Mouse (Mus musculus) left cerebral cortex, adult 9 months (tissue): ENCODE measurements around the gene Golga4.

Source experiments
- DNase-seq, 2 experiments: peaks; one replicate each; pipeline ENCODE4 v3.0.0; 2022; ENCODE audit warnings: low spot score in 2 of 2

Gene Golga4

DNA sequence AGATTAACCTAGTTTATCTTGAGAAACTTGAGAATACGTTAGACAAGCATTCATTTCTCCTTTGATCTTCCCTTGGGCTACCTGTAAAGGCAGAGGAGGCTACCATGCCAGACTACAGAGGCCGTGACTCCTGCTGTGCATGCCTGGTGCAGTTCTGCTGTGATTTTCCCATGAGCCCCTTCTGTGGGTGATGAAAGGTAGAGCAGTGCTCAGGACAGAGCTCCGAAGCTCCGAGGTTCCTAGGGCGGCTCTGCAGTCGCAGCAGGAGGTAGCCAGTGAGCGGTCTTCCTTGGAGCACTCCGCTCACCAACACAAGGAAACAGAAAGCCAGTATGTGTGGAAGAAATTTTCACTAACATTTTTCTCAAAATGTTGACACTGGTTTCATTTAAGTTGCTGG, 15.6 kb downstream of the Golga4 start:
- no peak for DNase-seq

DNA sequence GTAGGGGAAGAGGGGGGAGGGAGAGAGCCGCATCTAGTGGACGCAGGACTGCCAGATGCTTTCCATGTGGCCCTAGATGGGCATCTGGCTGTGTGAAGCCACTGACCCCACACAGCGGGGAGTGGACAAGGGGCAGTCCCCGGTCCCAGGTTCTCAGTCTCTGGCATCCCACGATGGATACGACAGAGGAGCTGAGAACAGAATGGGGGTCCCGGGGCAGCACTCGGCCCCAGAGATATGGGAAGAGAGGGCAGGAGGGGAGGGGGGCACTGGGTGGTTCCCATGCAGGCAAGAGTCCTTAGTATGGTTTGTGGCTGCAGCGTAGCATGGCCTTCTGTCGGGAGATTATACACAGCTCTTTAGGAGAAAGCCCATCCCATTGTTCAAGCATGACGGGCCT, 17.7 kb downstream of the Golga4 start:
- no peak for DNase-seq

DNA sequence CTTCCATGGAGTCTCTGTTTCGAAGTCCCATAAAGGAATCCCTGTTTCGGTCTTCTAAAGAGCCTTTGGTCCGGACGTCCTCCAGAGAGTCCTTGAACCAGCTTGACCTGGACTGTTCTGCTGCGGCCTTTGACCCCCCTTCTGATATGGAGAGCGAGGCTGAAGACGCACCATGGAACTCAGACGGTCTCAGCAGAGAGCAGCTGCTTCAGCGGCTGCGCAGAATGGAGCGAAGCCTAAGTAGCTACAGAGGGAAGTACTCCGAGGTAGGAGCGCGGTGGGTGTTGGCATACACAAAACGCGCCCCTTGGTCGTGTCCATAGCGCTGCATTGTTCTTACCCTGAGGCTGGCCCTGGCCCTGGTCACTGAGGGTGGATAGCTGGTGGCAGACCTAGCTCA, 21.0 kb downstream of the Golga4 start:
- DNase-seq, result no peak

DNA sequence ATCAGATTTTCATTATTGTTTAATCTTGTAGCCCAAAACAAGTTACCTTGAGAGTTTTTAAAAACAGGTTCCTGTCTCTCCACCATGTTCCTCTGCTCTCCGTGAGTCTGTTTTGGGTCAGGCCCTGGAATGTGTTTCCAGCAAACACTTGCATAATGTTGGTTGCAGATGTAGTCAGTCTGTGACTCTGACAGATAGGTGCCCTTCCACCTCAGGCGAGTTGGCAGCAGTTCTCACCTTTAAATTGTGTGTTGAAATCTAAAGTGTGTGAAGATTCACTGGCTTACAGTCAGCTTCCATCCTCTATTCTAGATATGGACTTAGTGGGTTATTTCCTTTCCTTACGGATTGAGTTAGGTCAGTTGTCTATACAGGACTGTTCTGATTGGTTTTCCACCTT, 23.7 kb downstream of the Golga4 start:
- DNase-seq, result no peak

DNA sequence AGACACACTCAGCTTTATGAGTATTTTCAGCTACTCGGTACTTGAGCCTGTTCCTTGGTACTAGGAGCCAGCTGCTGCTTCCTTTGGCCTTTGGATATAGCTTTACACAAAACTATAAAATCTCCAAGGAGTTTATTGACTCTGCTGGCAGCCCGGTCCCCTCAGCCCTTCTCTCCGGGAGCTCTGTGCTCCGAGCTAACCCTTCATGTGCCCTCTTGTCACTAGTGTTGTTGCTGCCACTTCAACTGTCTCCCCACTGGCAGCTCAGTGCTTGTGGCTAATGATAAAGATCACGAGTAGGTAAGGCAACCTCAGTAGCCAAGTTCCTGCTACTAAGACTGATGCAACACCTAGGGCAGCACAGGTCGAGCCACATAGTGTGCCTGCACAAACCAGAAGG, 24.6 kb downstream of the Golga4 start:
- no peak for DNase-seq

DNA sequence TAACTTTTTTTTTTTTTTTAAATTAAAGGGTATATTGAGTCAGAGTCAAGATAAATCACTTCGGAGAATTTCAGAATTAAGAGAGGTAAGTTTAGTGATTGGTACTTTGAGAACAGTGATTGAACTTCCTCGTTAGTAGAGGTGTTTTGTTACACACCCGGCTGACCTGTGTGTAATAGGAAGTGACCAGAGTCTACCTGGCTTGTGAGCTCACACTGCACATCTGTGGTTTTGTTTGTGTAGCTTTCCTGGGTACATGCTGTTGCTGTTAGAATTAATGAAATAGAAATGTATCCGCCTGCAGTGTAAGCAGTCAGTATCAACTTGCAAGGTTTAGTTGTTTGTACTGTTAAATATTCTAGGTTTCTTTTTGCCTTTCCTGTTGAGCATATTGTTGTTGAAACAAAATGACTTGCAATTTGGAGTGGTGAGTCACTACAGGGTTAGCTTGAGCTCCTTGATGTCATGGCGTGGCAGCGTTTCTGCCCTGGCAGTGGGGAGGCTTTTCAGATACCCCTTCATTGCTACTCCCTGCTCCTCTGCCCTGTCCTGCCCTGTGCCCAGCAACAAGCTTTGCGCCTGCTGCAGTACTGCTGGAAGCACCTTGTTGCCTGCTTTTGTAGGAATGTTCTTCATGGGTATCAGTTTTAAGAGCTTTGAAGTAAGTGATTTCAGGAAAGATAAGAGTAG, 26.6 kb downstream of the Golga4 start:
- no peak for DNase-seq

DNA sequence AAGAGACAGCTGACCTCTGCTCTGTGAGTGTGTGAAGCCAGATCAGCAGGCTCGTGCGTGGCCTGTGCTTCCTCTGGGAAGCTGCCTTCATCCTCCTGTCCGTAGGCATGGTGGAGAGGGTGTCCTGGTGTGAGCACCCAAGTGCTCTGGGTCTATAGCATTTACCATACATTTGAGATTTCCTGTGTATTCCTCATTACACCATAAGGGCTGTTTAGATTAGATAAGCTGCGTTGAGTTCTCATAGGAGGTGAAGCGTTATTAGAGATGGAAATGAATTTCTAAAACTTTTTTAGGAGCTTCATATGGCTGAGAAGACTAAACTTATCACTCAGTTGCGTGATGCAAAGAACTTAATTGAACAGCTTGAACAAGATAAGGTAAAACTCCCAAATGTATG, 30.9 kb downstream of the Golga4 start:
- DNase-seq, result no peak

DNA sequence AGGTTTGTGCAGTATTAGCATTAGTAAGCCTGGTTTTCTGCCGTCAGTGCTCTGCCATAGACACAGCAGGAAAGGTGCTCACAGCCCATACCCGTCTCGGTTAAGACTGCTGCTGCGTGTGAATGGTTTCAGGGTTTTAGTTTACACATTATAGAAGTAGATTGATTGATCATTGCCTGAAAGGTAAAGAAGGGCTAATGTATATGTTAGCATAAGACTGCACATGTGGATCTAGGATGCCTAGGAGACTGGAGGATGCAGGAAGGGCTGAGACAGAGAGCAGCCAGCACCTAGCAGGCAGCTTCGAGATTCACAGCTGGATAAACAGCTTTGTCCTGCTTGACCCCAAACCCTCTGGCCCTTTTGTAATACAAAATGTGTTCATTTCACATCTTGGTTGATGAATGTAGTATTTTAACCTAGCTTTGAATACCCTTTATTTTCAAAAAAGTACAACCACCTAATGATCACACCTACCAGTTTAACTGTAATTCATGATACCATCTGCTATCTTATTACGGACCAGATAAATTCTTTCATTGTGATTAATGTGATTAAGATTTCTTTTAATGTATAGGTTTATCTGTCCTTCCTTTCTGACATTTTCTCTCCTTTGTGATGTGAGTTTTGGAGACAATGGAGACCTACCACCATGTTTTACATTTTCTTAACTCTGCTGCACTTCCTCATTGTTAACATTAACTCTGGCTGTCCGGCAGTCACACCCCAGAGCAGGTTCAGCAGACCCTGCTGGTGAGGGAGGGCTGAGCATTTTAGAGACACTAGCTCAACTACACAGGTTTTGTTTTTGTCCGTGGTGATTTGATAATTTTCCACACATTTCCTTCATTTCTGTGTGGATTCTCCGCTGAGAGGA, 31.6 kb downstream of the Golga4 start:
- DNase-seq, result no peak

DNA sequence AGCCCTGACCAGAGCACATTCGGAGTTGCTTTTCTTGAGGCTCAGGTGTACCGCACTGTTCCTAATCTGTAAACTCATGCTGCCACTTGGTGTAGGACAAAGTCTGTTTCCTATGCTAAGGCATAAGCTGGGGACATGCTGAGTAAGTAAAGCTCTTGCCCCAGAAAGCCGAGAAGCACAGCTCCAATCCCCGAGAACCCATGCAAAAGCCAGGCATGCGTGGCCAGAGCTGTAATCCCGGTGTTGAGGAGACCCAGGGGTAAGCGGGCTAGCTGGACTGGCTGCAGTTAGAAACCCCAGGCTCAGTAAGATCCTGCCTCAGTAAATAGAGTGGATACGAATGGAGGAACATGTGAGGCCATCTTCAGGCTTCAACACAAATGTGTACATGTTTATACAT, 35.8 kb downstream of the Golga4 start:
- DNase-seq, result no peak

DNA sequence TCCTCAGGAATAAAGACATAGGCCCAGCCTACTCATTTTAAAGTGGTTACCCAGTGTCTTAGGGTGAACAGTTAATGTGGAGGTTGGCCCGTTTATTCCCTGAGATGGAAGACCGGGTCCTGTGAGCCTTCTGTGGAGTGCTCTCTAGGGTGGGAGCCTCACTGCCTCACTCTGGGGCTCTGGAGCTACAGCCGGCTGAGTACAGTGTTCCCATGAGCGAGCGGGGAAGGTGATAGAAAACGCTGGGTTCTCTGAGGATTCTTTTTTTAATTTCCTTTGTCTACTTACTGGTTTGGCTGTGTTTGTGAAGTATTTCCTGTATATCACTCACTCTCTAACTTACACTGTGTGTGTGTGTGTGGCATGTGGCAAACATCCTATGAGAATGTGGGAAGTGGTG, 39.1 kb downstream of the Golga4 start:
- DNase-seq, result no peak

DNA sequence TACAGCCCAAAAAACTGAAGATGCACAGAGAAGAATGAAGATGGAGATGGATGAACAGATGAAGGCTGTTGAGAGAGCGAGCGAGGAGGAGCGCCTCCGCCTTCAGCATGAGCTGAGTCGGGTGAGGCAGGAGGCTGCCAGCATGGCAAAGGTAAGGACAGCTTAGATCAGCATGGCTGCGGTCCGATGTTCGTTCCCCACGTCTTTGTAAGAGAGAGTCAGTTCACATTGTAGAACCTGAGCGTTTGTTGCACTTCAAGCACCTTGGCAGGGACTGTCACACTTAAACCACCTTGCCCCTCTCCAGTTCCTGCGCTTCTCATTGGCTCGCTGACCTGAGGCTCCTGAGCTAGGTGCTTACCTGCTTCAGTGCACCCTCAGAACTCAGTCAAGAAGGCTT, 42.6 kb downstream of the Golga4 start:
- no peak for DNase-seq

DNA sequence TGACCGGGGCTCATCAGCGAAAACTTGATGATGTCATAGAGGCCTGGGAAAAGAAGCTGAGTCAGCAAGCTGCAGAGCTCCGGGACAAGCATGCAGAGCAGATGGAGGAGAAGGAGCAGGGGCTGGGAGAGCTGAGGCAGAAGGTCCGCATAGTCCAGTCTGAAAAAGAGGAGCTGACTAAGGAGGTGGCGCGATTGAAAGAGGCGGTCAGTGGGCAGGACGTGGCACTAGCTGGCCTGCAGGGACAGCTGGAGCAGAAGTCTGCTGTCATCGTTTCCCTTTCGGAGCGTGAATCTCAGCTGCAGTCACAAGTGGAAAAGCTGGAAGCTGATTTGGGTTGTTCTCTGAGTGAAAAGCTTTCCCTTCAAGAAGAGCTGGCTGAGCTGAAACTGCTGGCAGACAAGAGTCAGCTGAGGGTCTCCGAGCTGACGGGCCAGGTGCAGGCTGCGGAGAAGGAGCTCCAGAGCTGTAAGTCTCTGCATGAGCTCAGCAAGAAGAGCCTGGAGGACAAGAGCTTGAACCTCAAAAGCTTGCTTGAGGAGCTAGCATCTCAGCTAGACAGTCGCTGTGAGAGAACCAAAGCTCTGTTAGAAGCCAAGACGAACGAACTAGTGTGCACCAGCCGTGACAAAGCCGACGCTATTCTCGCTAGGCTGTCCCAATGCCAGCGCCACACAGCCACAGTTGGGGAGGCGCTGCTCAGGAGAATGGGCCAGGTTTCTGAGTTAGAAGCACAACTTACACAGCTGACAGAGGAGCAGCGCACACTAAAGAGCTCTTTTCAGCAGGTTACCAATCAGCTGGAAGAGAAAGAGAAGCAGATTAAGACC, 51.1 kb downstream of the Golga4 start:
- peak; percentile 36 to 57 for DNase-seq

DNA sequence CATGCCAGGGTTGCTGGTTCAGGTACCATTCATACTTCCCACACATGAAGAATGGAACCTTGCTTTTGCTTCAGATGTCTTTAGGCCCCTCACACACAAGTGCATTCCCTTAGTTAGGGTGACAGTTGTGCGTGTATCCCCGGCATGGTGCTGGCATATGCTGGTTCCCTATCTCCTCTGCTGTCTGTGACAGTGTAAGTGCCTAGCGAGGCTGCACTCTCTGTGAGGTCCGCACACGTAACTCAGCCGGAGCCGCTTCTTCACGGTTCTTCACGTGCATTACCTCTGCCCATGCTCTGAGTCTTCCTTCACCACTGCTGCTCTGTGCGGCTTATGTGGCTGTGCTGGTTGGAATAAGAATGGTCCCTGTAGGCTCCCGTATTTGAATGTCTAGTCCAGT, 57.3 kb downstream of the Golga4 start:
- no peak for DNase-seq

DNA sequence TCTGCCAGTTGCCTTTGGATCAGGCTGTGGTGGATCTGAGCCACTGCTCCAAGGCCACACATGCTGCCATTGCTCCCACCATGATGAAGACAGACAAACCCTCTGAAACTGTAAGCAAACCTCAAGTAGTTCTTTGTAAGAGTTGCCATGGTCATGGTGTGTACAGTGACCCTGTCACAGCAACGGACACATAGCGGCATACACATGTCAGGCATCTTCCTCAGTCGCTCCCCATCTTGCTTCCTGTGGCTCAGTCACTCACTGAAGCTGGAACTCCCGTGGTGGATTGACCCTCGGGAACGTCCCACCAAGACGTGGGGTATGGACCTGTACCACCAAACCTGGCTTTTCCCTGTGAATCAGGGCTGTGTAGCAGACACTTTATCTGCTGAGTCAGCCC, 57.8 kb downstream of the Golga4 start:
- DNase-seq, result no peak

DNA sequence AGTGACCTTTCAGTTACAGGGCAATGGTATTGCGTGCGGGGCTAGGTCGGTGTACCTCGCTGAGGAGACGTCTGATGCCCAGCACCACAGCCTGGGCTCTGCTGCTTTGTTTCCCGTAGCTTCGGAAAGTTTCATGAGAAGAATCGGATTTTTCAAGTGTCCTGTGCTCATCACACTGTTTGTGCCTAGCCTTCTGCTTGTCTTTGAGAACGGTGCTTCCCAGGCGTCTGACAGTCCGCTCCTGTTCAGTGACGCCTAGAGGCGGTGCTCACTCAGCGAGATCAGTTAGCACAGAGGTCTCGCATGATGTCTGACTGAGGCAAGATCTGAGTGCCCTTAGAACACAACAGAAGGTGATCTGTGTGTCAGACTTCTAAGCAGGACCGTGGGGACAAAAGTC, 58.6 kb downstream of the Golga4 start:
- no peak for DNase-seq

DNA sequence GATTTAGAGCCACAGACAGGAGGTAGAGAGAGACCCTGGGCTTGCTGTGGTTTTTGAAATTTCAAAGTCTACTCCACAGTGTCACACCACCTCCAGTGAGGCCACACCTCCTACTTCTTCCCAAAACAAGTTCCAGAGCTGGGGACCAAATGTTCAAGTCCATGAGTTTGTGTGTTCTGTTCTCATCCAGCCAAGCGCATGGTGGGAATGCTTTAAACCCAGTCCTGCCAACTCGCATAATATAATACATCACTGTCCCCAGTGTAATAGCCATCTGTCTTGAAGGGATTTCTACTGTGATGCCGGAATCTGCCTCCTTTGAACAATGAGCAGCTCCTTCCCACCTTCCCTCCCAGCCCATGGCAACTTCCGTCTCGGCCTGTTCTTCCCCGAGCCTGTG, 63.3 kb downstream of the Golga4 start:
- DNase-seq, result peak in 1 of 2 experiments; percentile 51

DNA sequence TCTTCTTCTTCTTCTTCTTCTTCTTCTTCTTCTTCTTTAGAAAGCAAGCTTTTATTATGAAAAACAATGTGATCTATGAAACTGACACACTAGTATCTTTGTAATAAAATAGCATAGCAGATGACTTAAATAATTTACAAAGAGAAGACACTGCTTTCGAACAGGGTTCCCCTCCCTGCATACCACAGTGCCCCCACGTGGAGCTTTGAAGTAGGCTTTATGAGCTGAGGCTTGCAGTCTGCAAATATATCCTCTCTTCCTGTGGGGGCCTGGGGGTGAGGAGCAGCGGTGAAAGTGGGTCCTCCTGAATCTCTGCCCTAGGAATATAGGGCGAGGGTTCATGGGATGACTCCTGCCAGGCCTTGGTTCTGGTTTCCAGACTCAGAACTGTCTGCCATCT, 64.8 kb downstream of the Golga4 start:
- no peak for DNase-seq

DNA sequence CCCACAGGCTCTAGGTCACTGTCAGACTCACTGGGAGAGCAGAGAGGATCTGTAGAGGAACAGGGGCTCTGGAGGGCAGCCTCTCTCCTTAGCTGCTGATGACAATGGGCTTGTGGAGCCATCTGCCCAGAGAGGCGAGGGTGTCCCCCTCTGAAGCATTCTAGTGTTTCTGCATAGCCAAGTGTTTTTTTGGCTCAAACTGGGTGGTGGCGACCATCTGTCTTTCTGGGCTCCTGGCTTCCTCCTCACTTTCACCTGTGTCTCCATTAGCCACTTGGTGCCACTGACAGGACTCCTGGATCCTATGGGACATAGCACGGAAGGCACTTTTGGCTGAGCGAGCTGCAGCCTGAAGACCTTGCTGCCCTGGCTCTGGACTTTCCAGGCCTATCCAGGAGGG, 65.6 kb downstream of the Golga4 start:
- no peak for DNase-seq

DNA sequence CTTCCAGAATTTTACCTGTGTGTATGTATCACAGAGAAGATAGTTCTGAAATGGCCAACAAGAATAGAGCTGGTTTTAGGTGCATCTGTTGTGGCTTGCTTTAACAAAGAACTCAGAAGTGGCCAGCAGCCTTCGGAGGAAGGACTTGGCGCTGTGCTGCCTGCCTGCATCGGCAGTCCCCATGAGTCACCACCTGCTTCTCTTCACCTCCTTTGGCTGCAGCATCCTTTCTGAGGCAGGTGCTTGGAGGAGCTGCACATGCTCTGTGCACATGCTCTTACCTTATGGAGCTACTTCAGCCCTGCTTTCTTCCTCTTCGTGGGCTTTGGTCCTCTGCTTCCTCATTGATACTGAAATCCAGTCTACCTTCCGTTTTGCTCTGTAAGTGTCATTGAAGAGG, 68.8 kb downstream of the Golga4 start:
- peak in 1 of 2 experiments; percentile 64 for DNase-seq

DNA sequence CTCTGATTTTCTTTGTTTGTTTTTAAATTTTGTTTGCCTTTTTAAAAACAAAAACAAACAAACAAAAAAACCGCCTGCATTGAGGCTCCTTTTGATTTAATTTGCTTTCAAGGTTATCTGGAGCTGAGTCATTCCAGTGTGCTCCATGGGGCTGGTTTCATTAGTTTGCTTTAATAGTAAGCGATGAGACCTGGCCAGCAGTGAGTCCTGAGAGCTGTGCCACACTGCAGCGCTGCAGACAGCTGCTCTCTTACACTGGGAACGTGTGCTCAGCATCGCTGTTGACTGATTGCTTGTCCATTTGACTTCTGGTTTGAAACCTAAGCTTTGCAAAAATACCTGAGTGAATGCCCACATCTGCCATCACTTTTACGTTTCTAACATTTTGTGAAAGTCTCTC, 74.3 kb downstream of the Golga4 start:
- DNase-seq, result no peak

DNA sequence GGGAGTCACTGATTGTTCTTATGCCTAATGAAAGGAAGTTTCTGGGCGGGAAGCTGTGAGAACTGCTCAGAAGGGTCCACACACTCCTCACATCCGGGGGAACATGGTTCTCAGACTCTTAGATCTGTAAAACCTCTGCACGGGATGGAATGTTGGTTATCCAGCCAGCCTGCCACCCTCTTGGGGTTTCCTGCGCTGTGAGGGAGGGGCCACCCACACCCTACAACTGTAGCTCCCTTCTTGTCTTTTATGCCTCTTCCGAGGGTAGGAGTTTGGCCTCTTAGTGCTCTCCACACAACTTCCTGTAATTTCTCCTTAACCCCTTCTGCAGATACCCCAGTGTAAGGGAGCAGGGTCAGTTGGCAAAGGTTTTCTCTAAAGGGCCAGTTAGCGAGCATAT, 76.7 kb downstream of the Golga4 start:
- no peak for DNase-seq

DNA sequence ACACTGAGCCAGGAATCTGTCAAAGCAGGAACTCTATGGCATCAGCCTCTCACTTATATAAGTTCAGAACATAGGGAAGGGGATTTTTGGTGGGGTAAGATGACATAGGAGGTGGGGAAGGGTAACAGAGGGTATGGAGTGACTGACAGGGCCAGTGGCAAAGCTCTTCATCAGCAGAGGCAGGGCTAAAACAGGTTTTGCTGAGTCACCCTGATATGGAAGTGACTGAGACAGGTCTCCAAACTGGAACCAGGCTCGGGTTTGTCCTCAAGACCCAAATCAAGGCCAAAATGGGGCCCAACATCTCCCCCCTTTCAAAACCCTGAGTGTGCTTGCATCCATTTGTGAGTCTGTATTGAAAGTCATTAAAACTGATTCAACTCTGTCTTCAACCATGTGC, 78.8 kb downstream of the Golga4 start:
- DNase-seq, result no peak

DNA sequence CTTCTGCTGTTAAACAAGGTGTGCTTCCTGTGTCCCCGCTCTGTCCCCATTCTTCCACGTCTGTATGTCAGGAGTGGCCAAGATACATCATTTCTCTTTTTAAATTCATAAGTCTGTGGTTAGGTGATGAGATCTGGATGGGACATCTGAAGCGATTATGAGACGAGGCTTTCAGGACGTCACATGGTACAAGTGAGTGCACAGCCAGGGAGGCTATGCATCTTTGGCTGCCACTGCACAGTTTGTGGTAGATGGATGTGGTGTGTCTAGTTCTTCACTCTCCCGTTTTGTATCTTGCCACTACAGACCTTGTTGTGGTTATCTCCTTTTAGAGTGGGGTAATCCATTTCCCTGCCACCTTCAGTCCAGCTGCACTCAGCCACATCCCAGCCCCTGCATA, 79.9 kb downstream of the Golga4 start:
- DNase-seq, result no peak
